Mouse (Mus musculus) left cerebral cortex, postnatal 4 days (tissue): Measurements from ENCODE around the gene Gldn. TPM values are rescaled to one million over a fixed set of nuclear protein-coding genes. Genes with fewer than 3 reads are reported as not detected.

Experiments used
- DNase-seq: peaks from one replicate; pipeline ENCODE4 v3.0.0-alpha.2; 2022
- intact Hi-C: fragments of 180-260 bp; cut with DNase I; formaldehyde crosslinking; loops from one replicate; pipeline ENCODE4 v1.15.1; 2025
- total RNA-seq, 2 experiments: library from RNA; stranded (reverse); gene quantifications; 2 replicates each; pipeline ENCODE4 v1.2.3; 2021

The Gldn gene
- under 1 TPM; 0.42 to 0.46 TPM for total RNA-seq

DNA sequence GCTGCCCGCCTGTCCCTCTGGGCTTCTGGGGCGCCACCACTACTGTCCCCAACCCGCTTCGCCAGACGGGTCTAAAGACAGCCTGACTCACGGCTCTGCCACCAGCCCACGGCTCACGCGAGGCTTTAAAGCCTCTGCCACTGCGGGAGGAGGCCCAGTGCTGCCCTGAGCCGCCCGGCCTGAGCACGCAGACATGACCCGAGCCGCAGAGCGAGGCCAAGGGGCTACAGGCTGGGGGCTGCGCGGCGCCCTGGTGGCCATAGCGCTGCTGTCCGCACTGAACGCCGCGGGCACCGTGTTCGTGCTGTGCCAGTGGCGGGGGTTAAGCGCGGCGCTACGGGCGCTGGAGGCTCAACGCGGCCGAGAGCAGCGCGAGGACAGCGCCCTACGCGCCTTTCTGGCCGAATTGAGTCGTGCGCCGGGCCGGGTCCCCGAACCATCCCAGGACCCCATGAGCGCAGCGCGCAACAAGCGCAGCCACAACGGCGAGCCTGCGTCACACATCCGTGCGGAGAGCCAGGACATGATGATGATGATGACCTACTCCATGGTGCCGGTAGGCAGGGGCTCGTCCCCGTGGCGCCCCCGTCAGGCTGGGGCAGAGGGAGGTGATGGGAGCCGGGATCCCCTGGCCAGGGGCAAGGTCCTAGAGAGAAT lies at the start of gene Gldn:
Gene Gldn, plus strand, starts transcription at position 156 of the 657 bp plus-strand sequence.
- intact Hi-C loops: no loop called here
- DNase-seq: peak; percentile 14

DNA sequence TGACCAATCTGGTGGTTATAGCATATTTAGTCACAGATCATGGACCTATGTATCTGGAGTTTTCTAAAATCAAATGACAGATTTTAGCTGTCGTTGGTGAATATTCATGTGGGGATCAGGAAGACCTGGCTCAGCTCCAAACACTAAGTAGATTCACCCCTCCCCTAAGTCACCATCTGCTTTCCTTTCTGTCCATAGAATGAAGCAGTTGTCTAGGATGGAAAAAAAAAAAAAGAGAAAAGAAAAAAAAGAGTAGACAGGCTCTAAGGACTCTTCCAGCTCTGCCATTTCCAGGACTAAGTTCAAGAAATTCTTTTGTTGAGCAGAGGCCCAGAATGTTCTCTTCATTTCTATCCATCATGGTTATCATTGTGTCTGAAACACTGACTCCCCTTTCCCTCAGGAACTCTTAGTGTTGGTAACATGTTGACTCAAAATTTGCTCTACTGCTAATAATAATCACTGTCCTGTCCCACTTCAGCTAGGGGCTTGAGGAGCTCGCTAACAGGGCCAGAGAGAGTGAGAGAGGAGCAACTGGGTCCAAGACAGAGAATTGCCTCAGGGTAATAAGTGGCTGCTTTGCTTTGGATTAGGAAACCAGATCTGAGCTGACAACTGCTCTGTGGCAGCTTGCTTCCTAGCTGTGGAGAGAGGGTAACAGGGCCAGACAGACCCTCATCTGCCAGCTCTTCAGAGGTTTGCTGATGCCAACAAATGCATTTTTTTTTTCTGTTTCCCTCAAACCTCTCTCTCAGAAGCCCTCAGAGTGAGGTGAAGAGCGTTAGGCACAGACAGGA lies 41.2 kb upstream of the Gldn start:
- intact Hi-C loops: no loop called here
- DNase-seq: peak; percentile 66

DNA sequence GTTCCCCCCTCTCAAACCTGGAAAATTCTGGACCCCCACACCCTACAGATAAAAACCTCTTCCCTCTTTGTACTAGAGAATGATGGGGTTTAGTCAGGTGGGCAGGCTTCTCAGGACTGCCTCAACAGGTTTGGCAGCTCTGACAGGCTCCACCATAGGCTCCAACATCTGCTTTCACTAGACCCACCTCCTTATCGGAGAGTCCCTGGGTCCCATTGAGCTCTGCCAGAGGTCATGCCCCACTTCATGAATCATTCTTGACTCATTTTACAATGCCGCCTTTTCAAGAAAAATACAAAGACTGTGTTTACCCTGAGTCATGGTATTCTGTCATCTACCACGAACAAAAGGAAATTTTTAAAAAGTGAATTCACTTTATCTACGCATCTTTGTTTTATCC lies 21.5 kb upstream of the Gldn start:
- no peak for DNase-seq
- intact Hi-C loops: no loop called here

DNA sequence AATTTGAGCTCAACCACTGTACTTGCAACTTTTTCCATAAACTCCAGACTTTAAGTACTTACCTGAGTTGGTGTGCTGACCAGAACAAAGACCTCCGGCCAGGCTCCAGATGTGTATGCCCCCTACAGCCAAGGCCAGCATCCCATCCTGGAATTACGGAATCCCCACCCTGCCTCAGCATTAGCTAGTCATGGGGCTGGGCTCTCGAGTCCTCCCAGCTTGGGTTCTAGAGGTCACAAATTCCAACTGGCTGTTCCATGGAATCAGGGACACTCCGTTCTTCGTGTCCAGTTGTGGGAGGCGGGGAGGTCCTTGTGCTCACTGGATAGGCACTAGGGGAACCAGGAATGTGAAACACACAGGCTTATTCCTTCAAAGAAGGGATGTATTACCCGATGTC lies 18.3 kb upstream of the Gldn start, which contains the start of gene Cyp19a1:
Gene Cyp19a1, minus strand, starts transcription at position 101 of the 400 bp plus-strand sequence.
- intact Hi-C loops: no loop called here
- DNase-seq: no peak

DNA sequence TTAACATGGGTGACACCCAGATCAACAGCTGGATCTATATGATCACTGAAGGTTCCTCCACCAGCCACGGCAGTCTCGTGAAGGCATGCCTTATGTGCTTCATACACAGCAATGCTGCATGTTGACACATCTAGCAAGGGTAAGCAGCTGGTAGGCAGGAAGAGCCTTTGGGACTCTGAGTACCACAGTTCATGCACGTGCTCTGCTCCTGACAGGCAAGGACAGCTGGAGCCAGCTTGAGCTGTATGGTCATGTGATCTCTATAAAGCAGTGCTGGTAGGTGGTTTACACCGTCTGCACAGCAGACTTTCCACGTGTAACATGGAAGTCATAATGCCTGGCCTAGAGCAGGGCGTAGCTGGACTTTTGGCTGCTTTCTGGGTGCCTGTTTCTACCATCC lies 16.3 kb upstream of the Gldn start:
- intact Hi-C loops: no loop called here
- DNase-seq: no peak

DNA sequence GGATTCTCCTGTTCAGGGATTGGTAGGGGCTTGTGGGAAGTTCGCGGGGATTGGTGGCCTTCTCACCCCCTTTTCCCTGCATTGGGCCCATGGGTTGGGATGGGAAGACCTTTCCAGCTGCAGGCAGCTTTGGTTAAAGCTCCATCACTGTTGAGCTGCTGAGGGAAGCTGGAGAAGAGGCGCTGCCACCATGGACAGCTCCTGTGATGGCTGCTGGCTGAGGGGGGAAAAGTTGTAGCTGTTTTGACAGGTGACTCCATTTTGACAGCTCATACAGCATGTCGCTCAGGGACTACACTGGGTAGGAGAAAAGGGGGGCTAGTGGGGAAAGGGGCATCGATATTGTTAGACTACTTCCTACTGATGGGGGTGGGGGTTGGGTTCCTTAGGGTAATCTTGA lies 15.4 kb upstream of the Gldn start:
- no peak for DNase-seq
- intact Hi-C loops: no loop called here

DNA sequence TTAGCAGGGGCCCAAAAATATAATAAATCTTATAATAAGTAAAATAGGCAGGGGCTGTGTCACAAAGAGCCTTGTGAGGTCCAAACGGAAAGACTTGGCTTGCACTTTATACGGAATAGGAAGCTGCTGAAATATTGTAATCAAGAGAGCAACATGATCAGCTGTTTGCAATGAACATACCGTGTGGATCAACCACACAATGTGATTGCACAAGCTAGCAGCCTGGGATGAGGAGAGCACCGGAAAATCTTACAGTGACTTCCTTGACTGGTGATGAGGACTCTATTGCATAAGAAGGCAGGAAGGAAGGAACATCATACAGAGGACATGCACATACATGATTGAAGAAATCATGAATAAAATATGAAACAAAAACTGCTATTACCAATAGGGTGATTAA lies 11.0 kb upstream of the Gldn start:
- no peak for DNase-seq
- intact Hi-C loops: no loop called here

DNA sequence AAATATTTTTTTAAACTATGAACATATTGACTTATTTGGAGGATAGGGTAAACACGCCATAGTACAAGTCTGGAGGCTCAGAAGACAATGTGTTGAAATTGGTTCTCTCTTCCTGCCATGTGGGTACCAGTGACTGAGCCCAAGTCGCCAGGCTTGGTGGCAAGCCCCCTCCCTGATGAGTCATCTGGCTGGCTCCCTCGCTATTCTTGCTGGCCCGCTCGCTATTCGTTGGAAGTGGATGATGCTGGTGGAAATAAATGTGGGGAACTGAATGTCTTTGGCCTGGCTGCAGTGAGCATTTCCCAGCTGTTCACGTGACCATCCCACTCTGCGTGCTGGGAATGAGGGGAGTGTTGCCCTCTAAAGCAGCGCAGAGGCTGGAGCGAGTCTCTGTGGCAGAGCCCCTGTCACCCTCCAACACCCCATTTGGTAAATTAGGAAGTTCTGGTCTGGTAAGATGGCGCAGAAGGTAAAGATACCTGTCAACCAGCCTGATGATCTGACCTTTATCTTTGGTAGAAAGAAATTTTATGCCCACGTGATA lies 7.2 kb upstream of the Gldn start:
- no peak for DNase-seq
- intact Hi-C loops: no loop called here

DNA sequence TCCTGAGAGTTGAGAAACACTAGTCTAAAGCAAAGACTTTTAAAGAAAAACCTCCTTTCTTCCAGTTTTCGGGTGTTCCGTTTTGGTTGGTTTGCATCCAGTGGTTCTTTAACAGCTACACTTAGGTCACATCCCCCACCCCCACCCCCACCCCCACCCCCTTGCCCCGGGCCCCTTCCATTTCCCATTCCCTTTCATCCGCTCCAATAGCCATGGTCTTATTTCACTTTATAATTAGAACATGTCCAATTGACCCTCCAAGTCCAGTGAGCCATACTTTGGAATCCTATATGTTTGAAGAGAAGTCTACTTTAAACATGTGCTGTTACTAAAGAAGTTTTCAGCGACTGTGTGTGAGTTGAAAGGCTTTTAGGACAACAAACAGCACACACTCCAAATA lies 1.5 kb downstream of the Gldn start:
- intact Hi-C loops: no loop called here
- no peak for DNase-seq

DNA sequence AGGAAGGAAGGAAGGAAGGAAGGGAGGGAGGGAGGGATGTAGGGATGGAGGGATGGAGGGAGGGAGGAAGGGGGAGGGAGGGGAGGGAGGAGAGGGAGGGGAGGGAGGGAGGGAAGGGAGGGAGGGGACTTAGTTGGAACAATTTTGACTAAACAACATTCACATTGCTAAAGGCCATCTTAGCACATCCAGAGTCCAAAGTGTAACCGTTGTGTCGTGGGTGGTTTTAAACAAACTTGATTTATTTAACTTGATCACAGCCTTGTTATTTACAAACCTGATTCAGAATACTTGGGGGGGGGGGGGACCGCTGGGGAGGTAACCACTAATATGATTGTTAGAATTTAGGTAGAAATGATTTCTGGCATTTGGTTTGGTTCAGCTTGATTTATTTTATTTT lies 13.1 kb downstream of the Gldn start:
- intact Hi-C loops: no loop called here

DNA sequence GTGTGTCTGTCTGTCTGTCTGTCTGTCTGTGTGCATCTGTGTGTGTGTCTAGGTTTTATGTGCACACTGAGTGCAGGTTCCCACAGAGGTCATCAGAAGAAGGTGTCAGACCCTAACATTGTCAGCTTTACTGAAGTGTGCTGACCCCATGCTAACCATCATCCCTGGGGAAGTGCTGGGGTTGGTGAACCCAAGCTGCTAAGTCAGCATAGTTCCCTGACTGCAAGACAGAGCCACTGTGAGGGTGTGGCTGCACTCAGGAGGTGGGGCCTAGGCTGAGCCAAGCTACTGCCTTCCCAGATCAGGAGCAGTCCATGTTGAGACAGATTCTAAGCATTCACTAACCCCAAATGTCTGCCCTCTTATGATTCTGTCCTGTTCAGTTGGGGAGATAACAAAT lies 13.5 kb downstream of the Gldn start:
- intact Hi-C loops: no loop called here
- no peak for DNase-seq

More for the DNA sequence above, 13.1 kb downstream of the Gldn start:
- no peak for DNase-seq

DNA sequence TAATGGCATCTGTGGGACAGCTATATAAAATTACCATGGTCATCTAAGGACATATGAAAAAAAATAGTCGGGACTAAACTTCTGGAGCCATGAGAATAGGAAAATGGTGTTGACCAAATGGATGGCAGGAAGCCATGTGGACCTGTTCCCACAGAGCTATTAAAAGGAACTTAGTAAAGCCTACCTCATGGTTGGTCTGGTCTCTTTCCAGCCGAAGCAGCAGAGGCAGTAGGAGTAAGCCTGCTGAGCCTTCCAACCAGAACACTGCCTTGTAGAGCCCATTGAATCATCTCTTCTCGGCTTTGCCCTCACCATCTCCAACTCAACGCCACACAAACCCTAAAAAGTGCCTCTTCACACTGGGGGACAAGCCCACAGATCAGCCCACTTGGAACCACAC lies 15.0 kb downstream of the Gldn start:
- peak; percentile 22 for DNase-seq
- intact Hi-C loops: no loop called here

DNA sequence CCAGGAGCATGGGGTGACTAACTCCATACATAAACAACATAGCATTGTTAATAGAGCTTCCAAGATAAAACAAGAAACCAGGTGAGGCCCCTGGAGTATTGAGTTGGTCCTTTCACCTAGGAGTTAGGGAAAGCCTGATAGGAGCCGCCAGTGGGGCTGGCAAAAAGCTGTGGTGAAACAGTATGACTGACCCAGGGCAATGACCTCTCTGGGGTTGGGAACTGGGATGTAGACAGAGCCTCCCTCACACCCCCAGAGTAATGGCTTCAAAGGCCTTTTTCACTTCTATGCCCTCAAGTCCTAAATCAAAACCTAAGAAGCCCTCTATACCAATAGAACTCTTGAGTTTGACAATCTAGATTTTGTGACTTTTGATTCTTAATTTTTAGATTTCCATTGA lies 21.9 kb downstream of the Gldn start:
- DNase-seq: no peak
- intact Hi-C loops: no loop called here

DNA sequence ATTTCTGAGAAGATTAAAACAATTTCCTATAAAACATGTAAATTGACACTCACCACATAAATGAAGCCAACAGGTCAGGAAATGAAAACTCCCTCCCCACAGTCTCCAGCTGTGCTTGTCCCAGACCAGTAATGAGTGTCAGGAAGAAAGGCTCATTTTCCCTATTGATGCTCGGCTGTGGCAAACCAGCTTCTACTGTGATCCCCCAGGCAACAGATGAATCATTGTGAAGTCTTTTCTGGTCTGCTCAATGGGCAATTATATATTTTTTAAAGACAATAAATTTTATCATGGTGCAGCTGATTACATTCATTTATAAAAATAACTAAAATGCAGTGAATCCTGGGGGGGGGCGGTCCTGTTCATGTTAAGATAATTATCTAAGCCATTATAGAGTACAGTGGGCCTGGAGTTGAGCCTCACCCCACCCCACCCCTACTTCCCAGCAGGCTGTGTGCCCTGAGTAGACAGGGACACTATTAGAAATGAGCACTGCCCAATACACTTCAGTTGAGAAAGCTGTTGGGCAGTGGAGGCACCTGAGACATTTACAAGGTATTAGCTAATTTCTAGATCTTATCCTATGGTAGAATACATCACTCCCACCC lies 22.6 kb downstream of the Gldn start:
- no peak for DNase-seq
- intact Hi-C loops: no loop called here

DNA sequence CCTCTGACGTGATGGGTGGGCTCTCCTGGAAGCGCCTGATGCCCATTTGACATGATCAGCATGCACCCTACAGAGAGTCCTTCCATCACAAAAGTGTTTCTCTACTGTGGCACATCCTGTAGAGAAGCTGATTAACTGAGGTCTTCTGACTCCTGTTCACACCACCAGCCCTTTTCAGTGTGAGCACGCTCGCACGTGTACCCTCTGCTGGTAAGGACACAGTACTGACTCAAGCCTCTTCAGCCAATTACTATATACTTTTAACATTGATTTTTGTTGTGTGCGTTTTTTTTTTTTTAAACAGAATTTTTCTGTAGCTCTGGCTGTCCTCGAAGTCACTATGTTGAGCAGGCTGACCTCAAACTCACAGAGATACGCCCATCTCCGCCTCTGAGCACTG lies 30.1 kb downstream of the Gldn start:
- DNase-seq: no peak
- intact Hi-C loops: no loop called here

DNA sequence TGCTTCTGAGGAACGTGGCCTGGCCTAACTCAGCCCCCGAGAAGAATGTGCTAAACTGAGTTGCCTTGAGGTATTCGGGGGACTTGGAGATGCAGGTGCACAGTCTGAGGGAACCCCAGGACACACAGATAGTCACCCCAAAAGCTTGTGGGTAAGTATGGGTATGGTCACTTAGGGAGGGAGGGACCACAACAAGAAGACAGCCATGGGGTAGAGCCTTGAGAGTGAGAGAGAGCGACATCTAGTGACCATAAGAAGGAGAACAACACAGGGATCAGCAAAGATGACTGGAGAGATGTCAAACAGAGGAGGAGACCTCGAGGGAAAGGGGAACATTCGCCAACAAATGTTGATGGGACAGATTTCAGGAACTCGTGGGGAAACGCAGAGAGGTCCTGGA lies 37.2 kb downstream of the Gldn start:
- intact Hi-C loops: no loop called here
- no peak for DNase-seq

DNA sequence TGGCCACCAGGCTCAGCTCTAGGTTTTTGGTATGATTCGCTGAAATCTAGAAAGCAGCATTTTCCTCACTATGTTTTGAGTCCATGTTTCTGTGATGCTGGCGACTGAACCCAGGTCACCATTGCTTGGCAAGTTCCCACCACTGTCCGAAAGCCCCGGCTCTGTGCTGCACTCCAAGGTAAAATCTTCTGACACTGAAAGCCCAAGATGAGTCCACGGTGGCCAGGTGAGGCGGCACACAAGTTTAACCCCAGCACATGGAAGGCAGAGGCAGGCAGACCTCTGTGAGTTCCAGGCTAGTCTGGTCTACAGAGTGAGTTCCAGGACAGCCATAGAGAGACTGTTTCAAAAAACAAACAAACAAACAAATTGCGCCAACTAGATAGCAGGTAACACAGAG lies 42.9 kb downstream of the Gldn start:
- intact Hi-C loops: no loop called here
- no peak for DNase-seq

DNA sequence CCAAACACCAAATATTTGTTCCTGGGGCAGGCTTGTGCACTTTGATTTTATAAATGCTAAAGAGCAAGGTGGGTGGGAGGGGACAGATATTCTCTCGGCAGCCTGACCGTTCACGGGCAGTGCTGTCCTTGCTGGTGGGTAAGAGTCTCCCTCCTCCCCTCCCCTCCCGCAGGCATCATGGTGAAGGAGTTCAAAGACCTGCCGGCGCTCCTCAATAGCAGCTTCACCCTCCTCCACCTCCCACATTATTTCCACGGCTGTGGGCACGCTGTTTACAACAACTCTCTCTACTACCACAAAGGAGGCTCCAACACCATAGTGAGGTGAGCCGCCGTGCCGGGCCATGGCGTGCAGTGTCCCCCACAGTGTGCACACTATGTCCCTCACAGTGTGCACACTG lies 49.3 kb downstream of the Gldn start:
- intact Hi-C loops: loop anchor here (5.0 to 10.0 kb wide), 3 partner anchors 153 to 341 kb away; no protein-coding TSS in a partner anchor
- DNase-seq: no peak

DNA sequence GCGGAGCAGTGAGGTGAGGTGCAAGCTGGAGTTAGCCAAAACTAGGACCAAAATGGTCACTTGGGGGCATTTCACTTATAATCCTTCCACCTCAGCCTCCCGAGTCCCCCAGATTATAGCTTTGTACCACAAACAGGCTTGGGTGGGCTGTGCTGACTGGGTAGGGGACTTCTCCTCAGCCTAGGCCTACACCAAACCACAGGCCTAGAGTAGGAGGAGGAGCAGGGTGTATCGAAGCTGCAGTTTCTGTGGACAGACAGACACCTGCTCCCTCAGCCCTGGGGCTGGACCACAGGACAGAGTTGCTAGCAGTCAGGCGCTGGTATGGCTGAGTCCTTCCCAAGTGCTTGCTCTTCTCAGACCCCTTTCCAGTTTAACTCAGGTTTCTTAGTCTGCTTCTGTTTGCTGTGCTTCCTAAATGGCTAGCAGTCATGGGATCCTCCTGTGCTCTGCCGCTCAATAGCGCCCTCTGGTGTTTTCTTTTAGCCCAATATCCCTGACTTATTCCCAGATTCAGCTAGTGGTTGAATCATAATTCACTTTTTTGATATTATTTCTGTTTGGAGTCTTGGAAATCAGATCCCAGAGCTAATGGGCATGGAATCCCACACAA lies 50.4 kb downstream of the Gldn start:
- DNase-seq: peak; percentile 63
- intact Hi-C loops: loop anchor here (5.0 to 10.0 kb wide), 3 partner anchors 154 to 342 kb away; no protein-coding TSS in a partner anchor

DNA sequence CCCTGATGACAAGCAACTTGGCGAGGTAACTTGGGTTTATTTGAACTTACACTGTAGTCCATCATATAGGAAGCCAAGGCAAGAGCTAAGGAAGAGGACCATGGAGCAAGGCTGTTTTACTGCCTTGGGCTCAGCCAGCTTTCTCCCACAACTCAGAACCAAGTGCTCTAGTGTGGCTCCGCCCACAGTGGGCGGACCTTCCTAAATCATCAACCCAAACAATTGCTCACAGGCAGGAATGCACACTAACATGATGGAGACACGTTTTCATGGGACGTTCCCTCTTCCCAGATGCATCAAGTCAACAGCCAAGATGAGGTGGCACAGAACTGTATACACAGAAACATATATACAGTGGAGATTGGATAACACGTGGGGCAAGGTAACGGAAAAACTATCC lies 55.7 kb downstream of the Gldn start:
- intact Hi-C loops: no loop called here
- no peak for DNase-seq

DNA sequence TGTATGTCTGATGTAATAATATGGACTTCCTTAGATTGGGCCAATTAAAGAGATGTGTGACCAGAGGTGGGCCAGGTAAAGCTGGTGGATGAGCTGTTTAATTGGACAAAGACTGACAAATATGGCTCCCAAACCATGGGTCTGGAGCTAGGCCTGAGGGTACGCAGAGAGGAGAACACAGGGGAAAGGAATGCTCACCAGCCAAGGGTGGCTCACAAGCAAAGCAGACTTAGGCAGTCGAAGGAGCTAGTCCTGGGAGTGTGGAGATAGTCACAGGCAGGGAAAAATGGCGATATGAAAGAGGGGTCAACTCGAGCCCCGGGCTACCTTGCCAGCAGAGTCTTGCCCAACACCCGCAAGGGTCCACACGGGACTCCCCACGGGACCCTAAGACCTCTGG lies 70.5 kb downstream of the Gldn start:
- DNase-seq: no peak
- intact Hi-C loops: no loop called here
